Mouse (Mus musculus) liver, embryonic 11.5 days (tissue): ENCODE data around the gene Cd72. TPM values are rescaled to one million over a fixed set of nuclear protein-coding genes. Genes with fewer than 3 reads are reported as not detected.

Experiments
- ATAC-seq: fragments of 200-750 bp; cut with Nextera tagmentation; replicated peaks from 2 replicates; pipeline ENCODE4 v1.8.0; 2017; ENCODE audit warnings: moderate number of reproducible peaks, mild to moderate bottlenecking, moderate TSS enrichment, moderate library complexity; ENCODE audit not compliant: low FRiP score
- DNase-seq: peaks from one replicate; pipeline ENCODE4 v3.0.0-alpha.2; 2017; ENCODE audit warnings: low spot score
- H3K27ac ChIP-seq: fragments of 300-500 bp; sonication (generic); 2 replicates; pipeline ENCODE4 v1.5.1; 2014; ENCODE audit warnings: mild to moderate bottlenecking, low read depth, low read length, control low read depth
- H3K27me3 ChIP-seq: fragments of 300-500 bp; sonication (generic); replicated peaks from 2 replicates; pipeline ENCODE4 v1.6.1; 2014; ENCODE audit warnings: low read length, mixed read lengths; ENCODE audit not compliant: control insufficient read depth, insufficient read depth
- H3K36me3 ChIP-seq: fragments of 300-500 bp; sonication (generic); 2 replicates; pipeline ENCODE4 v1.6.1; 2014; ENCODE audit warnings: mild to moderate bottlenecking, low read length, moderate library complexity, mixed read lengths; ENCODE audit not compliant: control insufficient read depth, insufficient read depth
- H3K4me1 ChIP-seq: fragments of 300-500 bp; sonication (generic); replicated peaks from 2 replicates; pipeline ENCODE4 v1.6.1; 2014; ENCODE audit warnings: low read length, mixed read lengths; ENCODE audit not compliant: control insufficient read depth, insufficient read depth
- H3K4me2 ChIP-seq: fragments of 300-500 bp; sonication (generic); 2 replicates; pipeline ENCODE4 v1.6.1; 2014; ENCODE audit warnings: mild to moderate bottlenecking, control low read depth, moderate library complexity
- H3K4me3 ChIP-seq: fragments of 300-500 bp; sonication (generic); 2 replicates; pipeline ENCODE4 v1.5.1; 2014; ENCODE audit warnings: low read depth, low read length, control low read depth
- H3K9ac ChIP-seq: fragments of 300-500 bp; sonication (generic); 2 replicates; pipeline ENCODE4 v1.6.1; 2014; ENCODE audit warnings: low read depth, low read length, control low read depth
- H3K9me3 ChIP-seq: fragments of 300-500 bp; sonication (generic); 2 replicates; pipeline ENCODE4 v1.6.1; 2016; ENCODE audit warnings: low read length, inconsistent platforms, mixed read lengths; ENCODE audit not compliant: control insufficient read depth
- WGBS: fragments of 180-500 bp; shearing (Covaris S2); extraction: QIAGEN DNeasy Blood & Tissue Kit; methylation state at CpG from one replicate; pipeline ENCODE4 v1.1.7; 2014; 5-methylcytosine and 5-hydroxymethylcytosine counted together
- polyA plus RNA-seq: library from polyadenylated mRNA; unstranded; fragments of >200 nt; fragmentation: Nextera tagmentation; extraction: Ambion mirVana; gene quantifications from 2 replicates; pipeline ENCODE4 v1.2.1, GENCODE M21; 2014

The Cd72 gene
- polyA plus RNA-seq, 1 experiment from 2014 or later, result 1.3 TPM

DNA sequence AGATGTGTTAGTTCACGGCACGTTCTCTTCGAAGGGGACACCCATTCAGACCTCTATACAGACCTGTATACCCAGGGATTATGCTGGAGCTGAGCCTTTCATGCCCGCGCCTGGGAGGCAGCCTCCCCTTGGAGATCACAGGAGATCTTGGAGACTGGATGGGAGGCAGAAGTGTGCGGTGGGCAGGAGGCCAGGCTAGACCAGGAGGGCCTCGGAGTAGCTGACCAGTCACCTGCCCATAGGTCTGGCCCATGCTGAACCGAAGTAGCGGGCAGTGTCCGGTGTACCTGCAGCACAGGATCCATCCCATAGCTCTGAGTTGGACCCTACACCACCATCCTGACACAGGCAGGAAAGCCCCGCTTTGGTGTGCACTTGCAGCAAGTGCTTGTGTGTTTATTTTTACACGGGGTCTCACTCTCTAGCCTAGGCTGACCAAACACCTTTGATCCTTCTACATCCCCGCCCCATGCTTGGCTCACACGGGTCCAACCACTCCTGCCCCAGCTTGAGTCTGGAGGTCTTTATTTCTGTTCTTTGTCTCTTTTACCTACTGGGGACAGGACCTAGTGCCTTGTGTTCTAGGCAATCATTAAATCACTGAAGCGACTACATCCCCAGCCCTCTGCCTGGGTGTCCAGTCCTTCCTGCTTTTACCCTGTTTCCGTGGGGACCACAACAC, 26.1 kb downstream of the Cd72 start:
- Histone ChIP-seq H3K9me3 (no peaks in the 10 kb centered on the region), H3K27ac (no peak overlapping the region), H3K4me1 (peaks cover 6% of the 10 kb centered on the region), H3K27me3 (peaks cover 63% of the 10 kb centered on the region), H3K4me3 (no peak overlapping the region), H3K4me2 (no peak overlapping the region), H3K36me3 (no peaks in the 10 kb centered on the region), H3K9ac (no peak overlapping the region)
- no peak for DNase-seq
- ATAC-seq, result no peak
- WGBS, result 35% methylated on average over 16 of the region's 16 CpGs

DNA sequence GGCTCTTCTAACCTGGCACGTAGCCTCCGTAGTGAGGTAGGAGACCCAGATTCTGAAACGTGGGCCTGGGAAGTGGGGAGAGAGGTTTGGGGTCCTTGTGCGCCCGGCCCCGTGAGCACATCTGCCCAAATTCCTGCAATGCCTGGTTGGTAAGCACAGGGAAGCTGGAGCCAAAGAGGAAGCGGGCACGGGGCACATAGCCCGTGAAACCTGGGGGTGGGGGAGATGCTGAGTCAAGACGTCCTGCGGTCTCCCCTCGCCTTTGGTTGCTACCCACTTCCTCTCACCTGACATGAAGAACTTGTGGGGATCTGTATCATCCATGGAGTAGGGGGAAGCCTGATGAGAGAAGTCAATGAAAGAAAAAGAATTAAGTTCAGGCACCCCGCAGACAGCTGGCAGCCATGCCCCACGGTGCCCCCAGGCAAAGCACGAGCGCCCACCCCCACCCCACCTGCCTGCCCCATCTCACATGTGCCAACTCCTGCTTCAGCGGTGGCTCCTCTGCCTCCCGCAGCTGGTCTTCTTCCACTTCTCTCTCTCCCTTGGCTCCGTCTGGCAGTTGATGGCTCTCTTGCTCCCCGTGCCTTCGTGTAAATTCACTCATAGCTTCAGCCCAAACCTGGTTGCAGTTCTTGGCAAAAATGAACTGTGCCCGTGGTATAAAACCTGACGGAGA, 26.8 kb downstream of the Cd72 start:
- Histone ChIP-seq H3K27ac (no peak overlapping the region), H3K4me3 (no peak overlapping the region), H3K36me3 (0 out of 2 replicates have a peak, but pooled peaks cover 2% of the 10 kb centered on the region), H3K4me1 (peaks cover 6% of the 10 kb centered on the region), H3K9me3 (no peaks in the 10 kb centered on the region), H3K27me3 (peaks cover 64% of the 10 kb centered on the region), H3K4me2 (no peak overlapping the region), H3K9ac (no peak overlapping the region)
- DNase-seq, result no peak
- WGBS, result 19% methylated on average over 23 of the region's 23 CpGs
- ATAC-seq, result no peak

DNA sequence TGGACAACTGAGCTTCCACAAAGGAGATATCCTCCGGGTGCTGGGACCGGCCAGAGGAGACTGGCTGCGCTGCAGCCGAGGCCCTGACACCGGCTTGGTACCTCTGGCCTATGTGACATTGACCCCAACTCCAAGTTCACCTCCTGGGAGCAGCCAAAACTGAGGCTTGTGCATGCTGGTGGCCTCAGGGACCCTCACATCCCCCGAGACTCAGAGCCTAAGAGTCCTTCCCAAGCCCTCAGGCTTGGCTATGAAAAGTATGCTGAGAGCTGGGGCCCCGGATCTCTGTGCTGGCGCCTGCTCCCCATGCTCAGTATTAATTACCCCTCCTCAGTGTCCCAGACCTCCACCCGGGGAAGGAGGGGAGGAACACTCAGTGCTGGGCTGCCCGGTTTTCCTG, 27.9 kb downstream of the Cd72 start:
- no peak for DNase-seq
- H3K9ac ChIP-seq, result no peak overlapping the region
- H3K4me1 ChIP-seq, result peaks cover 6% of the 10 kb centered on the region
- H3K27me3 ChIP-seq, result peaks cover 64% of the 10 kb centered on the region
- H3K36me3 ChIP-seq, result 0 out of 2 replicates have a peak, but pooled peaks cover 6% of the 10 kb centered on the region
- ATAC-seq, result no peak
- WGBS, result 49% methylated on average over 10 of the region's 10 CpGs
- no peaks in the 10 kb centered on the region for H3K9me3 ChIP-seq
- no peak overlapping the region for H3K27ac ChIP-seq
- H3K4me2 ChIP-seq, result no peak overlapping the region
- H3K4me3 ChIP-seq, result no peak overlapping the region

DNA sequence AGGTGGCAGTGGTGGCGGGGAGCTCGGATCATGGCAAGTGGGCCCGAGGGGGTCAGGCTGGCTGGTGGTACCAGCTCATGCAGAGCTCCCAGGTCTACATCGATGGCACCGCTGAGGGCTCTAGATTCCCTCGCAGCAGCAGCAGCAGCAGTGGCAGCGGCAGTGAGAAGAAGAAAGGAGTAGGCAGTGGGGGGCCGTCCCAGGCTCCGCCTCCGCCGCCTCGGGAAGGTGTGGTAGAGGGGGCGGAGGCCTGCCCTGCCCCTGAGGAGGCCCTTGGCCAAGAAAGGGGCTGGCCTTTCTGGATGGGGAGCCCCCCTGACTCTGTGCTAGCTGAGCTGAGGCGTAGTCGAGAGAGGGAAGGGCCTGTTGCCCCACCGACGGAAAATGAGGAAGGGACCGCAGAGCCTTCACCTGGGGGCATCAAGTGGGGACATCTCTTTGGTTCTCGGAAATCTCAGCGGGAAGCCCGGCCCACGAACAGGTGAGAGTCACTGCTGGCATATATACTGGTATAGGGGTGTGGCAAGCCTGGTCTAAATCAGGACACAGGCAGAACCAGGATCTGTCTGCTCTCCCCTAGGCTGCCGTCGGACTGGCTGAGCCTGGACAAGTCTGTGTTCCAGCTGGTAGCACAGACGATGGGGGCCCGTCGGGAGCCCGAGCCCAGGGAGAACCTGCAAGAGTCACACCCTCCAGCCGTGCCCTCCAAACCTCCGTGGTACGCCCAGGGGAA, 28.6 kb downstream of the Cd72 start:
- Histone ChIP-seq H3K4me2 (peak overlapping the region; percentile 61), H3K36me3 (0 out of 2 replicates have a peak, but pooled peaks cover 6% of the 10 kb centered on the region), H3K9me3 (no peaks in the 10 kb centered on the region), H3K4me1 (peaks cover 6% of the 10 kb centered on the region), H3K9ac (peak overlapping the region; percentile 39; the same call in 1 of the 2 replicates), H3K27me3 (peaks cover 64% of the 10 kb centered on the region), H3K4me3 (peak overlapping the region; percentile 33), H3K27ac (no peak overlapping the region)
- WGBS, result 19% methylated on average over 31 of the region's 31 CpGs
- ATAC-seq, result no peak
- no peak for DNase-seq

DNA sequence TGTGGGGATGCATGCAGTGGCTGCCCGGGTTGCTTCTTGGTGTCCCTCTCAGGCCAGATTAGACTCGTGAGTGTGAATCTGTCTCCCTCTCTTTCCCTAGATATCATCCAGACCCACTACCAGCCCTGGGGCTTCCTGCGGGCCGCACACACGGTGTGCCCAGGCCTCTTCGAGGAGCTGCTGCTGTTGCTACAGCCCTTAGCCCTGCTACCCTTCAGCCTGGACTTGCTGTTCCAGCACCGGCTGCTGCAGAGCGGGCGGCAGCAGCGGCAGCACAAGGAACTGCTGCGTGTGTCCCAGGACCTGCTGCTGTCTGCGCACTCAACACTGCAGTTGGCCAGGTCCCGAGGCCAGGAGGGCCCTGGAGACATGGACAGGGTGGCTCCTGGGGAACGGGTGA, 29.2 kb downstream of the Cd72 start:
- no peak for ATAC-seq
- Histone ChIP-seq H3K4me1 (peaks cover 6% of the 10 kb centered on the region), H3K27ac (no peak overlapping the region), H3K9me3 (no peaks in the 10 kb centered on the region), H3K4me3 (peak overlapping the region; percentile 33), H3K36me3 (0 out of 2 replicates have a peak, but pooled peaks cover 6% of the 10 kb centered on the region), H3K4me2 (peak overlapping the region; percentile 61), H3K27me3 (peaks cover 64% of the 10 kb centered on the region), H3K9ac (peak overlapping the region; percentile 39; the same call in 1 of the 2 replicates)
- no peak for DNase-seq
- WGBS, result 21% methylated on average over 14 of the region's 14 CpGs

DNA sequence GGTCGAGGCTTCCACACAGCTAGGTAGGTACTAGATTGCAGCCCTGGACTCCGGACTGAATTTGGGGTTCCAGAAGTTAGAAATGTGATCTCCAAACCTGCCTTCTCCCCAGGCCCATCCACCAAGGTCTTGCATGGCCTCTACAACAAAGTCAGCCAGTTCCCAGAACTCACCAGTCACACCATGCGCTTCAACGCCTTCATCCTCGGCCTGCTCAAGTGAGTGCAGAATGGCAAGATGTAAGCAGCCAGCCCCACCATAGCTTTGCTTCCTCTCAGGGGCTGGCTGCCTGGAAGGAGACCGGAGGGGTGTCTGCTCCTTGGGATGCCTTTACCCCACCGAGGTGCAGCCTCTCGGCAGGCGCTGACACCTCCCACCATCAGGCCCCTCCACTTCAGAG, 30.4 kb downstream of the Cd72 start:
- DNase-seq, result no peak

DNA sequence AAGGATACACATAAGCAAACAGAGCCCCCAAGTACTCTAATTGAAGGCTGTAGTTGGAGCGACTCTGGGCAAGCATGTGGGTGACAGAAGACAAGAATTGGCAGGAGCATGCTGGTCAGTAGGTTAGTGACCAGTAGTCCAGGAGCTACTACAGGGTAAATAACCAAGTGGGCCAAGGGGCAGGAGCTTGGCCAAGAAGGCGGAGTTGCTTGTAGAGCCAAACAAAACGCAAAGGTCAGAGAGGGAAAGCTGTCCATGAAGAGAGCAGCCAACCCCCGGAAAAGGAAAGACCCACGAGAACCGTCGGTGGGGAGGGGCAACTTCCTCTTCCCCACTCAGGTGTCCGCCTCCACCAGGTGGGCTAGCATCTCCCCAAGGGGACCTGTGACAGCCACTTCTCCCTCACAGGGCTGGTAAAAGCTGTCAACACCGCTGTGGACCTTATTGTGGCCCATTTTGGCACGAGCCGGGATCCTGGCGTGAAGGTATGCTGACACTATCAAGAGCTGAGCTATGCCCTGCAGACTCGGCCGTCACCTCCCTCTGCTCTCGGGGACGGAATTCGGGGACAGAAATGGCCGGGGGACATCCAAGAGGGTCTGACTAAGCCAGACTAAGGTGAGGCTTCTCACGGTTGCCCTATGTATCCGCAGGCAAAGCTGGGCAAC, 31.0 kb downstream of the Cd72 start:
- 82% methylated on average over 20 of the region's 20 CpGs for WGBS
- Histone ChIP-seq H3K36me3 (0 out of 2 replicates have a peak, but pooled peaks cover 6% of the 10 kb centered on the region), H3K27me3 (peaks cover 49% of the 10 kb centered on the region), H3K4me1 (peaks cover 6% of the 10 kb centered on the region; the same call in 1 of the 2 replicates), H3K27ac (no peak overlapping the region), H3K9ac (no peak overlapping the region), H3K9me3 (no peaks in the 10 kb centered on the region), H3K4me2 (no peak overlapping the region), H3K4me3 (no peak overlapping the region)
- DNase-seq, result no peak
- no peak for ATAC-seq

More for the DNA sequence above, 30.4 kb downstream of the Cd72 start:
- Histone ChIP-seq H3K9ac (no peak overlapping the region), H3K36me3 (0 out of 2 replicates have a peak, but pooled peaks cover 6% of the 10 kb centered on the region), H3K27me3 (peaks cover 56% of the 10 kb centered on the region), H3K9me3 (no peaks in the 10 kb centered on the region), H3K4me1 (peaks cover 6% of the 10 kb centered on the region), H3K4me3 (no peak overlapping the region), H3K27ac (no peak overlapping the region), H3K4me2 (no peak overlapping the region)
- ATAC-seq, result no peak
- WGBS, result 62% methylated on average over 9 of the region's 9 CpGs

DNA sequence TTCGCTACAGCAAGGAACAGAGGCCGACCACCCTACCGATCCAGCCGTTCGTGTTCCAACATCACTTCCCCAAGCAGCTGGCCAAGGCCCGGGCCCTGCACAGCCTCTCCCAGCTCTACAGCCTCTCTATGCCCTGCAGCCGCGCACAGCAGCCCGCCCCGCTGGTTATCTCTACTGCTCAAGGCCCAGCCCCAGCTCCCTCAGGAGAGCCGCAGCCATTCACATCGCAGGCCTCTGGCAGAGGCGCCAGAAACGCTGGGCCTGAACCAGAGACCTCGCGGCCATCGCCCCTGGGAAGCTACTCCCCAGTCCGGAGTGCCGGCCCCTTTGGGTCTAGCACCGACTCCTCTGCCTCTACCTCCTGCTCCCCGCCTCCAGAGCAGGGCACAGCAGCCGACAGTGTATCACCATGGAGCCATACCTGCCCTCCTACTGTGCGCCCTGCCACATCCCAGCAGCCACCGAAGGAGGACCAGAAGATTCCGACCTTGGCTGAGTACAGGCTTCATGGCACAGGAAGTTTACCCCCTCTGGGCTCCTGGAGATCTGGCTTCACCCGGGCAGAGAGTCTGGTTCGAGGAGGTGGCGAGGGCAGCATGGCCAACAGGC, 32.7 kb downstream of the Cd72 start:
- H3K4me2 ChIP-seq, result no peak overlapping the region
- no peak overlapping the region for H3K27ac ChIP-seq
- 0 out of 2 replicates have a peak, but pooled peaks cover 6% of the 10 kb centered on the region for H3K36me3 ChIP-seq
- ATAC-seq, result peak; percentile 48; the same call in 1 of the 2 replicates
- DNase-seq, result no peak
- WGBS, result 66% methylated on average over 28 of the region's 28 CpGs
- no peak overlapping the region for H3K9ac ChIP-seq
- no peak overlapping the region for H3K4me3 ChIP-seq
- peaks cover 9% of the 10 kb centered on the region; the same call in 1 of the 2 replicates for H3K4me1 ChIP-seq
- no peaks in the 10 kb centered on the region for H3K9me3 ChIP-seq
- peaks cover 32% of the 10 kb centered on the region for H3K27me3 ChIP-seq
